Mouse (Mus musculus) retina, postnatal 1 day (tissue): ENCODE measurements around the gene Zfp62.
"Not testable (repeated sequence)": the region's sequence is repeated elsewhere in the genome, so short reads cannot be mapped to it uniquely, and the experiment has no call there.

ENCODE experiments used
- DNase-seq: peaks from one replicate; pipeline ENCODE4 v3.0.0-alpha.2; 2012

Gene Zfp62

DNA sequence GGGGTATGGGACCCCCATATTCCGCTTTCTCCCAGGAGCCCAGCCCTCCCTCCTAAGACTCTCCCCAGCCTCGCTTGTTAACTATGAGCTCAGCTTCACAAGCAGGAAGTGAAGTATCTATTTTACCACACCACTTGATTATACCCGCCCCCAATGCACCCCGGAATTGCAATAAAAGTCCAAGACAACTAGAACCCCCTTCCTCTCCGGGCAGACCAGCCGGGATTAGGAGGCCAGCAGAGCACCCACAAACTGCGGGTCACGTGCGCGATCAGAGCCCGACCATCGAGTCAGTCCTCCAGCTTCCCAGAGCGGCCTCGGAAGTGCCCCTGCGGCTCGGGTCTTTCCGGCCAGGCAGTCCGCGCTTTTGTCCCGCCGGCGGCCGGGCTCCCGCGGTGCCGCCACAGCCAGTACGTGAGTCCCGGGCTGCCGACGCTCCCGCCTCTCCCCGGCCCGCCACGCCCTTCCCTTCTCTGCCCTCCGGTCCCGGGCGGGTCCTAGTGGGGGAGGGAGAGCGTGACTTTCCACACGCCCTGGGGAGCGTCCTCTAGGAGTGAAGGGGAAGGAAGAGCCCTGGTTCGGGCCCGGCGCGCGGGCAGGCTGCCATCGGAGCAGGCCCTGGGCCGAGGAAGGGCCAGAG is at the start of gene Zfp62:
Gene Zfp62, plus strand, starts transcription at position 164 of the 640 bp plus-strand sequence.
- DNase-seq: peak; percentile 96

- no peak for DNase-seq
Measured at GRCm38 (mm10) chr11:49154077-49154476, 49.0 kb upstream of the Zfp62 start, which contains the start of gene Olfr1394. Gene Olfr1394 (plus strand): TSS chr11:49154377.

GRCm38 (mm10) chr11:49156821-49157814 is 46.0 kb upstream of the Zfp62 start:
- DNase-seq: no peak

DNA sequence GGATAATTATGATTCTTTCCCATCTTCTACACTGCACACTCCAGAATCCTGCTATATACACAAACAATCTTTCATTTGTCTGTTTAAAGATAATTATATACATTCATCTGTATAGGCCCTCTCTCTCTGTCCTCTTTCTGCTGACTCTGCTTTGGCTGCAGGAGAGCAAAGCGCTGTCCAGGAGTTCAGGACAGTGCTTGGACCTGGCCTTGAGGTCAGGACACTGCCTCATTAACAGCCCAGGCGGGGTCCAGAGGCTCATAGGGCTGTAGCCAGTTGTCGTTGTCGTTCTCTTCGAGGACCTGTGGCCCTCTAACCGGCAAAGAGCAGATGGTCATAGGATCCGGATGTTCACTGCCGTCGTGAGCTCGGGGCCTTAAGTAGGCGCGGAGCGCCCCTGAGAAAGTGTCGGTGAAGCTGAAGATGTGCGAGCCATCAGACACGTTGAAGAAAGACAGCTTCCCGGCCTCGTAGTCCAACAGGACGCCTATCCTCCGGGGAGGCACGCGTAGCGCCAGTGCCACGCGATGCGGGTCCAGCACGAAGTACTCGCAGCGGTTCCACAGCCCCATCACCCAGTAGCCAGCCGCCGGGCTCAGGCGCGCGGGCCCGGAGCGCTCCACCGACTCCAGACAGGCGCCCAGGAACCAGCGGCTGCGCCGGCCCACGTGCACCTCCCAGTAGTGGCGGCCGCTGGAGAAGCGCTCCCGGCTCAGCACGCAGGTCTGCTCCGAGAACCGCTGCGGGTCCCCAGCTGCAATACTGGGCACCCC is 34.1 kb upstream of the Zfp62 start:
- peak; percentile 39 for DNase-seq

DNA sequence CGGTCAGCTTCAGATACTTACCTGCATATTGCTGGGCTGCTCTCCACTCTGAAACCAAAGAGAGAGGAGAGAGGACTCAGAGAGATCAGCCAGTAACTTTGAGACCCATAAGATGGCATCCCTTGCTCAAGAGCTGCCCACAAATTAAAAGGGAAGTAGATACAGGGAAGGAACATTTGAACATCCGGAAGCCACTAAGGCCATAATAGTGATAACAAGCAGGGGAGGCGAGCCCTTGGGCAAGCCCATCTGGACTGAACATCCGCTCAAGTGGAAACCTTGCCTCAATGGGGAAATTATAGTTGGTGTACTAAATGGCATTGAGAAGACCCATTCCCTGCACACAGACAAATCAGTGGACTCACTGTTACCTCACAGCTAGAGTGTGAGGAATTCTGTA is 32.5 kb upstream of the Zfp62 start:
- no peak for DNase-seq

GRCm38 (mm10) chr11:49175345-49175744 is 27.7 kb upstream of the Zfp62 start:
- no peak for DNase-seq

DNA sequence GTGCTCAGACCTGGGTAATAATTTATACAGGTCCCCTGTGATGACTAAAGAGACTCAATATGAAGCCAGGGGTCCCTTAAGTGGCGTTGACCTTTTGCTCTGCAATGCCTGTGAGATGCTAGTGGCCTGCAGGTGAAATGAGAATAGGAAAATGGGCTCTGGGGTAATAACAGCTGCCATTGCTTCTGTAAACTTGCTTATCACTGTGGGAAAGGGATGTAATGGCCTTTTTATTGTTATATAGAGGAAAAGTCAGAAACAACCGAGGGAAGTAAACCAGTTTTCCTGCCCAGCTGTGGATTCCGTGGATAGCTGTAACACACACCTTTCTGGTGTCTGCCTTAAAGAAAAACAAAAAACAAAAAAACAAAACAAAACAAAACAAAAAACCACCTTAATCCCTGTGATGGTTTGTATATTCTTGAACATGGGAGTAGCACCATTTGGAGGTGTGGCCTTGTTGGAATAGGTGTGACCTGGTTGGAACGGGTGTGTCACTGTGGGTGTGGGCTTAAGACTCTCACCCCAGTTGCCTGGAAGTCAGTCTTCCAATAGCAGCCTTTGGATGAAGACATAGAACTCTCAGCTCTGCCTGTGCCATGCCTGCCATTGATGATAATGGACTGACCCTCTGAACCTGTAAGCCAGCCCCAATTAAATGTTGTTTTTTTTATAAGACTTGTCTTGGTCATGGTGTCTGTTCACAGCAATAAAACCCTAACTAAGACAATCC is 26.9 kb upstream of the Zfp62 start:
- DNase-seq: not testable (repeated sequence)

- no peak for DNase-seq
Measured at GRCm38 (mm10) chr11:49183172-49183571, 19.9 kb upstream of the Zfp62 start.

GRCm38 (mm10) chr11:49186452-49186851 is 16.6 kb upstream of the Zfp62 start:
- peak; percentile 7 for DNase-seq

DNA sequence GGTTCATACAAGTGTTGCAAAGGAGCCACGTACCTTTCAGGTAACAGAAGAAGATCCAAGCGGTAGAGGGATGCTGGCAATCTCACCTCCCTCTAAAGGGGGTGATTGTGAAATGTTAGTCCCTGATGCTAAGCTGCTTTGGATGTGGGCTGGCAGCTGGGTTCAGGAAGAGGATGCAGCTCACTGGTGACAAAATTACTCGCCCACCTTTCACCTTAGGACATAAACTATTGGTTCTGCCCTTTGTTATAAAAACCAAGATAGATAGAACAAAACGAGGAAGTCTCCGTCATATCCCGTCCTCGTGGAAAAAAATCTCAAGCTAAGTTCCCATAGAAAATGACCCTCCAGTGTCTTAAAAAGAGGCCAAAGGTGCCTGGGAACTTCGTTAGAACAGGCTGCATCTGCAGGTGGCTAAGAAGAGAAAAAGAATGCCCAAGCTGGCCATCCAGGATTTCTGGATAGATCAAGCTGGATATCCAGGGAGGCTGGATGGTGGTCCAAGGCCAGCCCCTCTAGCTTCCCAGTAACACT is 16.1 kb upstream of the Zfp62 start, which contains the start of gene Btnl9:
Gene Btnl9, minus strand, starts transcription at position 205 of the 534 bp plus-strand sequence.
- DNase-seq: no peak

- DNase-seq: no peak
Measured at GRCm38 (mm10) chr11:49187701-49188100, 15.4 kb upstream of the Zfp62 start.

- peak; percentile 62 for DNase-seq
Measured at GRCm38 (mm10) chr11:49189737-49190136, 13.4 kb upstream of the Zfp62 start.

DNA sequence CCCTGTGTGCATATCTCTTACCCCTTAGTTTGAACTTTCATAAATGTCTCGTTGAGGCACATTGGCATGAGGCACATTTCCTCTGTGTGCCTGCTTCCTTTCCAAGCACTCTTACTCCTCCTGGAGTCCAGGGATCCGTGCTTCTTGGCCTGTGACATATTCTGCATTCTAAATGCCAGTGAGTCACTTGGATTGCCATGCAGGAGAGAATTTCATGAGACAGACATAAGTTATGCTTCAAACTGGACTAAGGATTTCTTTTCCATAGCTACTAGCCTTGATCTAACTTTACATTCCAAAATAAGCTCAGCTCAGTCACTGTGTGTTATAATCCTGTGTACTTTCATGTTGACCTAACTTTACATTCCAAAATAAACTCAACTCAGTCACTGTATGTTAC is 12.0 kb upstream of the Zfp62 start:
- no peak for DNase-seq

DNA sequence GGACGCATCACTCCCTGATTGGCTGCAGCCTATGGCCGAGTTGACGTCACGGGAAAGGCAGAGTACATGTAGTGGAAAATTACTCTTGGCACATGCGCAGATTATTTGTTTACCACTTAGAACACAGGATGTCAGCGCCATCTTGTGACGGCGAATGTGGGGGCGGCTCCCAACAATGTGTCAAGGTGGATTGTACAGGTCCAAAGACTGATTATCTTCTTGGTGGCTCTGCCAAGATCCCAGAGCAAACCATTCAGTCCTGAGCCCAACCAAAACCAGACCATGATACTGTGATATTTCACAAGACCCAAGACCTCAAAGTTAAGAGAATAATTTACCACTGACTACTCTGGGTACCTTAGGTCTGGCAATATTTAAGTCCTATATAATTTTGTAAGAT is 8.3 kb upstream of the Zfp62 start:
- DNase-seq: not testable (repeated sequence)

DNA sequence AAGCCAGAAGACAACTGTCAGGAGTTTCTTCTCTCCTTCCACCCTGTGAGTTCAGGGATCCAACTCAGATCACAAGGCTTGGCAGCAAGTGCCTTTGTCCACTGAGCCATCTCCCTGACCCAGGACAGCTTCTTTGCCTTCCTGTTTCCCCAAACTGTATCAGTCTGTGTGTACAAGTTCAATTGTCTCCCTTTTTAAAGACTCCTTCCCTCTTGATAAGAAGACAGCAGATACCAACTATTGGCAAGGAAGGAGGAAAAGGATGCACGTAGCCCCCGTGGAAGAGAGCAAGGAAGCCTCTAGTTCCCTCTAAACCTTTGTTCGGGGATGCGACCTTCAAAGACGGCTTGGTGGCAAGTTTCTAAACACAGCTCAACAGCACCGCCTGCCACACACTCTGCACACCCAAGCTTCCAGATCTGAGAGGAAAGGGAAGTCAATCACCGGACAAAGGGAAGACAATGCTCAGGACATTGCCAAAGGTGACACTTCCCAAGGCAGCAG is 7.2 kb upstream of the Zfp62 start:
- DNase-seq: no peak

- DNase-seq: no peak
Measured at GRCm38 (mm10) chr11:49200666-49201065, 2.4 kb upstream of the Zfp62 start.

GRCm38 (mm10) chr11:49201142-49201541 is 1.9 kb upstream of the Zfp62 start:
- DNase-seq: no peak

GRCm38 (mm10) chr11:49202071-49202470 is 1.0 kb upstream of the Zfp62 start:
- no peak for DNase-seq

GRCm38 (mm10) chr11:49202523-49203061 is 500 bp upstream of the Zfp62 start:
- peak; percentile 2 for DNase-seq

- DNase-seq: peak; percentile 75
Measured at GRCm38 (mm10) chr11:49203771-49204497, 842 bp downstream of the Zfp62 start.
